Mouse (Mus musculus): ENCODE measurements around the gene Fam196b.

DNA sequence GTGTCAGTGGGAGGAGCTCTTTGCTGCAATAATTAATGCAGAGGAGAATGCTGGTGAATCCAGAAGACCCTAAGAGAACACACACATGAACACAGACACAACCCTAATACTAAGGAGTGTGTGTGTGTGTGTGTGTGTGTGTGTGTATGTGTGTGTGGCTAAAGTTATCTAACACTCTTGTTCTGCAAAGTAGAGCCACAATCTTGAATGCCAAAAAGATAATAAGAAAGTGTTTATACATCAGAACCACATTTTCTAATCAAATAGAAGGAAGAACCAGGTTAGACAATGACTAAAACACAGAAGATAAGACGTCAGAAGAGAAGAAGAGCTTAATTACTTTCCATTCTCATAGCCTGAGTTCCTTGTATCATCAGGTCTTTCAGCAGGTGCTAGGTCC is 60.9 kb downstream of the Fam196b start:
- TF ChIP-seq CTCF (IDR thresholded peaks at IDR 0.05; ENCODE audit: borderline replicate concordance, extremely low read depth, insufficient read depth, insufficient read length) (no peak), POLR2A (IDR thresholded peaks at IDR 0.05; ENCODE audit: borderline replicate concordance, extremely low read depth, insufficient read depth, insufficient read length, poor library complexity, severe bottlenecking) (no peak)
